Mouse (Mus musculus): Measurements from ENCODE around the gene Erh. TPM values are rescaled to one million over a fixed set of nuclear protein-coding genes. Genes with fewer than 3 reads are reported as not detected.

Gene Erh
- 210 and 215 TPM in 2 replicates for polyA plus RNA-seq (2015; fragmentation: Nextera tagmentation; extraction: Ambion mirVana)

DNA sequence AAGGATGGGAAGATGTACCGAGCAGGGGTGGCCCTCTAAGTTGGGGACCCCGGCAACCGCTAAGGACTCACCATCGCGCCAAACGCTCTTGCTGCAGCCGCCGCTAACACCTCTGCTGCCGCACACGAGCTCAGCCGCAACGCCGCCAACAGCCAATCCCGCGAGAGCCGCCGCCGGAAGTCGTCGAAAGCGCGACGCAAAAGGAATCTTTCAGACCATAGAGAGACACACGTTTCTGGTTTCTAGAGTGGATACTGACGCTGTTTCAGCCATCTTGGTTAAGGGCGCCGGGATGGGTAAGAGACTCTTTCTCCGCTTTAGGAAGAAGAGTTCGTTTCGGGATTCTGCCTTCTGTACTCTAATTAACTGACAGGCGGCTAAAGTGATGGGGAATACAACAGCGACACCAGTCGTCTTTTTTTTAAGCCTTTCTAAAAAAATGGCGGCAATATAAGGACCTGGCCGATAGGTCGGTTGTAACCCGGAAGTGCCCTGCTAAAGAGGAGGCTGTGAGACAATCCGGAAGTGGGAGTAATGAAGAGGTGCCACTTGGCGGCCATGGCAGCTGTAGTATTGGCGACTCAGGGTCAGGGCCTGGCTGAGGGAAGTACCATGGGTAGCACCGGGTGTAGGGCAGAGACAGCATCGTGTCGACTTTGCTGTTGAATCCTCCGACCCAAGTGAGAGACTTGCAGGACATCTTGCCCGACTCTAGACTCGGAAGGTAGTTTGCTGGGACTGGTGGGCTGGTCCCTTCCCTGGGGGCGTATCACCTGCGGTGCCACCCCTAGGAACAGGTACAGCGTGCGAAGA, at the start of gene Erh, which contains the start of gene Slc39a9:
TSS of gene Erh (minus strand) at position 649 of the 813 bp plus-strand sequence.
TSS of gene Slc39a9 (plus strand) at position 191 of the 813 bp plus-strand sequence.
- peak within 1 kb of the TSS; percentile 90 for H3K27ac ChIP-seq
- 0 out of 2 replicates have a peak, but pooled peaks have one; percentile 16 for TF ChIP-seq CTCF (IDR thresholded peaks at IDR 0.05; ENCODE audit: low read depth)
- no peaks in the 10 kb centered on the region for H3K9me3 ChIP-seq (replicated peaks; ENCODE audit: low read length)
- peaks cover 17% of the 10 kb centered on the region for H3K4me1 ChIP-seq (replicated peaks; ENCODE audit: insufficient read depth, low read length)
- peaks cover 17% of the 10 kb centered on the region for H3K36me3 ChIP-seq (ENCODE audit: insufficient read depth, low read length)
- peak within 1 kb of the TSS; percentile 87 for H3K4me3 ChIP-seq (replicated peaks; ENCODE audit: low read depth, low read length)
- peak within 1 kb of the TSS; percentile 95 for H3K9ac ChIP-seq (ENCODE audit: low read depth, low read length)
- DNase-seq (ENCODE audit: low spot score) (peak; percentile 98), ATAC-seq (replicated peaks; ENCODE audit: low FRiP score, low read depth) (peak; percentile 95)
- WGBS = under 1% methylated on average over 50 of the region's 50 CpGs
- H3K4me2 ChIP-seq (ENCODE audit: low read length) = peak within 1 kb of the TSS; percentile 81
- no peaks in the 10 kb centered on the region for H3K27me3 ChIP-seq (ENCODE audit: insufficient read depth, low read length)

DNA sequence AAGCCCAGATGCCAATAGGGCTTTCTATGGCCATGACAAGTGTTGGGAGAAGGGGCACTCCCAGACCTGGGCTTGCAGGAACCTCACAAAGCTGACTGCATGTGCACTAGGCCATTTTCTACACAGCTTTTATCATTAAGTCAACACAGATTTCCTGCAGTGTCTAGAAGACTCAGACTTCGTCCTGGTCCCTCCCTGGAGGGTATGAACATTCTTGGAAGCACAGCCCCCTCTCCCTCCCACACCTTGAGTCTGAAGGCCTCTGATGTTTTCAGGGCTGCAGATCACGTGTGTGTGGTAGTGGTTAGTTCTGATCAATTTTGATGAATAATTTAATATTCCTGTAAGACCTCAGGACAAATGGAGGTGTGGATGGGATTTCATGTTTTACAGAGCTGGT, 49.6 kb upstream of the Erh start:
- H3K9me3 ChIP-seq (replicated peaks; ENCODE audit: low read length) = no peaks in the 10 kb centered on the region
- no peaks in the 10 kb centered on the region for H3K36me3 ChIP-seq (ENCODE audit: insufficient read depth, low read length)
- WGBS = 51% methylated on average over 2 of the region's 2 CpGs
- no peak for DNase-seq (ENCODE audit: low spot score)
- 0 out of 2 replicates have a peak, but pooled peaks cover 7% of the 10 kb centered on the region for H3K27me3 ChIP-seq (ENCODE audit: insufficient read depth, low read length)
- ATAC-seq (replicated peaks; ENCODE audit: low FRiP score, low read depth) = no peak
- no peak overlapping the region for H3K9ac ChIP-seq (ENCODE audit: low read depth, low read length)
- no peak overlapping the region for H3K4me2 ChIP-seq (ENCODE audit: low read length)
- no peak overlapping the region for H3K4me3 ChIP-seq (replicated peaks; ENCODE audit: low read depth, low read length)
- H3K4me1 ChIP-seq (replicated peaks; ENCODE audit: insufficient read depth, low read length) = peaks cover 8% of the 10 kb centered on the region; the same call in 1 of the 2 replicates
- no peak for TF ChIP-seq CTCF (IDR thresholded peaks at IDR 0.05; ENCODE audit: low read depth)
- H3K27ac ChIP-seq = no peak overlapping the region

DNA sequence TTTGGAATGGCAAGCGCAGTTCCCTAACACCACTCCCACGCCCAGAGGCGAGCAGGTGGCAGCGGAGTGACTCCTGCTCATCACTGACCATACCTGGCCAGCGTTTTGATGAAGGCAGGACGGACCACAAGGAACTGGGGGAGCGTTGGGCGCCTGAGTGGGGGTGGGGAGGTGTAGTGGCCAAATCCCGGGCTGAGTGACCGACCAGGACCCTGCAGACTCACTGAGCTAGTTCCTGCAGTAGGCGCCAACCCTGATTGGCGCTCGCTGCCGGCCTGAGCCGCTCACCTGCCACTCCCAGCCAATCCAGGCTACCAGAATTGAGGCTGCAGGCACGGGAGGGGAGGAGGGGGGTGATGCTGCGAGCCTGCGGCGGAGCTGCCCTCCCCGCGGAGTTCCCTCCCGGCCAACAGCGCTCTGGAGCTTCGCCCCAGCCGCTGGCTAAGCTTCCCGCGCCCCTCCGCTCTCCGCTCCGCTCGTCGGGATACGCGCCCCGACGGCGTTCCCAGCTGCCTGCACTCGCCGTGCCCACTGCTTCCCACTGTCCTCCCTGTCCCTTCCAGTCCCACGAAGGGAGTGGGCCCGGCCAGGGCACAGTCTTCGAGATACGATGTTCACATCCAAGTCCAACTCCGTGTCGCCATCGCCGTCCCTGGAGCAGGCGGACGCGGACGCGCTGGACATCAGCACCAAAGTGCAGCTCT, 48.3 kb upstream of the Erh start, which contains the start of gene Plekhd1:
TSS of gene Plekhd1 (plus strand) at position 323 of the 704 bp plus-strand sequence.
- H3K36me3 ChIP-seq (ENCODE audit: insufficient read depth, low read length) = no peaks in the 10 kb centered on the region
- H3K9ac ChIP-seq (ENCODE audit: low read depth, low read length) = 0 out of 2 replicates have a peak within 1 kb of the TSS, but pooled peaks have one; percentile 38
- peaks cover 8% of the 10 kb centered on the region; the same call in 1 of the 2 replicates for H3K4me1 ChIP-seq (replicated peaks; ENCODE audit: insufficient read depth, low read length)
- peak within 1 kb of the TSS; percentile 61 for H3K4me2 ChIP-seq (ENCODE audit: low read length)
- under 1% methylated on average over 50 of the region's 52 CpGs for WGBS
- DNase-seq (ENCODE audit: low spot score) (peak; percentile 41), ATAC-seq (replicated peaks; ENCODE audit: low FRiP score, low read depth) (peak; percentile 68; the same call in 1 of the 2 replicates)
- H3K27me3 ChIP-seq (ENCODE audit: insufficient read depth, low read length) = 0 out of 2 replicates have a peak, but pooled peaks cover 7% of the 10 kb centered on the region
- peak within 1 kb of the TSS; percentile 30 for H3K4me3 ChIP-seq (replicated peaks; ENCODE audit: low read depth, low read length)
- no peaks in the 10 kb centered on the region for H3K9me3 ChIP-seq (replicated peaks; ENCODE audit: low read length)
- H3K27ac ChIP-seq = no peak within 1 kb of the TSS
- TF ChIP-seq CTCF (IDR thresholded peaks at IDR 0.05; ENCODE audit: low read depth) = no peak

DNA sequence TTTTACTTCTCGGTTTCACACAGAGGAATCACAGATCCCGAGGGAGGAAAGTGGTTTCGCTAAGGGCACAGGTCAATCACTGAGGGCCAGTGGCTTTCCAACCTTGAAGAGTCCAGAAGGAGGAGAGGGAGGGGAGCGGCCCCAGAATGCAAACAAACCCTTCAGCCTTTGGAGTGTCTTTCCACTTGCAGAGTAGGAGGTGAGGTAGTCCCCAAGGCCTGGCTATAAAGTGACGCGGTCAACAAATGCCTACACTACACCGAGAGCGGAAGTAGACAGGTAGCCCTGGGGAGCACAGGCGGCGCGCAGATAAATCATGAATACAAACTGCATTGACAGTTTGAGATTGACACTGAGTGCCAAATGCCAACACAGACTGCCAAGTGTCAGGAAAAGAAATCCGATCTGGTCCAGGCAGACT, 47.5 kb upstream of the Erh start:
- TF ChIP-seq CTCF (IDR thresholded peaks at IDR 0.05; ENCODE audit: low read depth) = no peak
- Histone ChIP-seq H3K4me1 (replicated peaks; ENCODE audit: insufficient read depth, low read length) (peaks cover 8% of the 10 kb centered on the region; the same call in 1 of the 2 replicates), H3K36me3 (ENCODE audit: insufficient read depth, low read length) (no peaks in the 10 kb centered on the region), H3K27ac (no peak overlapping the region), H3K4me2 (ENCODE audit: low read length) (peak overlapping the region; percentile 61), H3K27me3 (ENCODE audit: insufficient read depth, low read length) (0 out of 2 replicates have a peak, but pooled peaks cover 7% of the 10 kb centered on the region), H3K9me3 (replicated peaks; ENCODE audit: low read length) (no peaks in the 10 kb centered on the region), H3K4me3 (replicated peaks; ENCODE audit: low read depth, low read length) (peak overlapping the region; percentile 30; the same call in 1 of the 2 replicates), H3K9ac (ENCODE audit: low read depth, low read length) (no peak overlapping the region)
- DNase-seq (ENCODE audit: low spot score) (peak; percentile 38), ATAC-seq (replicated peaks; ENCODE audit: low FRiP score, low read depth) (no peak)
- 5% methylated on average over 12 of the region's 12 CpGs for WGBS

DNA sequence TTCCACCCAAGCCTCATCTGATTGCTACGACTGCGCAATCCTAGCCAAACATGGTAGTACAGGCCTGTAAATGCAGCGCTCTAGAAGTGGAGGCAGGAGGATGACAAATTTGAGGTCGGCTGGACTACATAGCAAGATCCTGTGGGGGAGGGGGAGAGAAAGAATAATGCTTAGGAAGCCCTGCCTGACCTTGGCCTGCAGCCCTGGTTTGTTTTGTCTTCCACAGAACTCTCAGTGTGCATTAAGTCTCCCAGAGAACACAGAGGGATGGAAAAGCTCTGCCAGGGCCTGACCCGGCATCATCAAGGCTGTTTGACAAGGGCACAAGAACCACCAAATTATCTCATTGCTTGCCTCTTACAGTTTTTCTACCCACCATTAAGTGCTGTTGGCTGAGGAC, 45.6 kb upstream of the Erh start:
- ATAC-seq (replicated peaks; ENCODE audit: low FRiP score, low read depth) = no peak
- no peak overlapping the region for H3K27ac ChIP-seq
- H3K27me3 ChIP-seq (ENCODE audit: insufficient read depth, low read length) = 0 out of 2 replicates have a peak, but pooled peaks cover 7% of the 10 kb centered on the region
- H3K9me3 ChIP-seq (replicated peaks; ENCODE audit: low read length) = no peaks in the 10 kb centered on the region
- no peak overlapping the region for H3K4me2 ChIP-seq (ENCODE audit: low read length)
- H3K4me3 ChIP-seq (replicated peaks; ENCODE audit: low read depth, low read length) = no peak overlapping the region
- H3K4me1 ChIP-seq (replicated peaks; ENCODE audit: insufficient read depth, low read length) = peaks cover 8% of the 10 kb centered on the region; the same call in 1 of the 2 replicates
- WGBS = 50% methylated on average over 5 of the region's 5 CpGs
- H3K9ac ChIP-seq (ENCODE audit: low read depth, low read length) = no peak overlapping the region
- TF ChIP-seq CTCF (IDR thresholded peaks at IDR 0.05; ENCODE audit: low read depth) = no peak
- no peaks in the 10 kb centered on the region for H3K36me3 ChIP-seq (ENCODE audit: insufficient read depth, low read length)
- DNase-seq (ENCODE audit: low spot score) = no peak

DNA sequence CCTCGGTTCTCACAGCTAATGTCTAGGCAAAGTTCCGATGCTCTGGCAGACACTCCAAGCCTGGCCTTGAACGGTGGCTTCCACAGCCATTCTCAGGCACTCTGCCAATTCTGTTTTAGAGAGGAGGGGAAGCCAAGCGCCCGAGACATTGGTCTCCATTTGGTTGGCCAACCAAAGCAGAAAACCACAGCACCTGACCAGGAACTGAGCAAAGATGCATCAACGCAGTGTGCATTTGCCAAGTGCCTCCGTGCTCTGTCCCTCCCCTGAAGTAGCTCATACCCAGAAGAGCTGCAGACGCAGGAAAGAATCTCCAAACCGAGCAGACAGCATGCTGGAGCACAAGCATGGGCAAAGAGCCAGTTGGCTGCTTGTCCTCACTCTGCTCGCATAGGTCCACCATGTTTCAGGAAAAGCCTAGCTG, 43.7 kb upstream of the Erh start:
- 56% methylated on average over 10 of the region's 10 CpGs for WGBS
- DNase-seq (ENCODE audit: low spot score) (peak; percentile 44), ATAC-seq (replicated peaks; ENCODE audit: low FRiP score, low read depth) (no peak)
- 0 out of 2 replicates have a peak, but pooled peaks cover 7% of the 10 kb centered on the region for H3K27me3 ChIP-seq (ENCODE audit: insufficient read depth, low read length)
- H3K4me2 ChIP-seq (ENCODE audit: low read length) = no peak overlapping the region
- H3K27ac ChIP-seq = no peak overlapping the region
- no peaks in the 10 kb centered on the region for H3K9me3 ChIP-seq (replicated peaks; ENCODE audit: low read length)
- H3K36me3 ChIP-seq (ENCODE audit: insufficient read depth, low read length) = no peaks in the 10 kb centered on the region
- TF ChIP-seq CTCF (IDR thresholded peaks at IDR 0.05; ENCODE audit: low read depth) = no peak
- H3K4me1 ChIP-seq (replicated peaks; ENCODE audit: insufficient read depth, low read length) = peaks cover 8% of the 10 kb centered on the region; the same call in 1 of the 2 replicates
- no peak overlapping the region for H3K9ac ChIP-seq (ENCODE audit: low read depth, low read length)
- no peak overlapping the region for H3K4me3 ChIP-seq (replicated peaks; ENCODE audit: low read depth, low read length)

All from kidney, postnatal 0 days (tissue).